Mouse (Mus musculus) CH12.LX (cell line): Measurements from ENCODE around the gene 2410004B18Rik. TPM values are rescaled to one million over a fixed set of nuclear protein-coding genes. Genes with fewer than 3 reads are reported as not detected.

Experiments used
- DNase-seq: peaks from one replicate; pipeline ENCODE4 v3.0.0-alpha.2; 2013; ENCODE audit errors: extremely low read depth
- H3K27ac ChIP-seq: 2 replicates; pipeline ENCODE4 v1.5.1; 2012; ENCODE audit warnings: low read depth, mild to moderate bottlenecking, control low read depth, moderate library complexity; ENCODE audit not compliant: insufficient read depth
- H3K27me3 ChIP-seq: replicated peaks from 2 replicates; pipeline ENCODE3; 2012; ENCODE audit warnings: inconsistent platforms
- H3K36me3 ChIP-seq, 2 experiments: replicated peaks in 1 of 2; 2 replicates each; pipeline versions ENCODE3 to v1.6.1; 2012; ENCODE audit warnings: inconsistent platforms in 1 of 2, low read length in 1 of 2, mild to moderate bottlenecking in 1 of 2, mixed read lengths in 1 of 2, moderate library complexity in 1 of 2; ENCODE audit not compliant: control insufficient read depth in 1 of 2, insufficient read depth in 1 of 2
- H3K4me1 ChIP-seq, 2 experiments: 2 replicates each; pipeline ENCODE4 v1.6.1; 2012; ENCODE audit warnings: inconsistent platforms in 1 of 2, moderate library complexity in 1 of 2; ENCODE audit not compliant: insufficient read depth in 2 of 2, control insufficient read depth in 1 of 2
- H3K4me2 ChIP-seq: 2 replicates; pipeline ENCODE4 v1.6.1; 2012; ENCODE audit warnings: low read depth, mild to moderate bottlenecking, control low read depth; ENCODE audit not compliant: poor library complexity, insufficient read depth, severe bottlenecking
- H3K4me3 ChIP-seq, 3 experiments: fragments of 150-350 bp in 1 of 3; sonication (generic) in 1 of 3; replicated peaks in 1 of 3; 2 replicates each; pipeline versions ENCODE3 to v1.5.1; 2011 to 2012; ENCODE audit warnings: low read depth in 2 of 3, low read length in 2 of 3, mild to moderate bottlenecking in 2 of 3, moderate library complexity in 2 of 3, control low read depth in 1 of 3, improper control_type of control experiment in 1 of 3, inconsistent platforms in 1 of 3, mixed read lengths in 1 of 3; ENCODE audit not compliant: poor library complexity in 1 of 3
- H3K79me2 ChIP-seq: replicated peaks from 2 replicates; pipeline ENCODE4 v1.6.1; 2012; ENCODE audit warnings: mild to moderate bottlenecking, moderate library complexity; ENCODE audit not compliant: control insufficient read depth, poor library complexity, insufficient read depth, severe bottlenecking; ENCODE audit errors: extremely low read depth
- H3K9ac ChIP-seq: 2 replicates; pipeline ENCODE4 v1.6.1; 2012; ENCODE audit warnings: low read depth, mild to moderate bottlenecking, control low read depth, moderate library complexity; ENCODE audit not compliant: insufficient read depth
- H3K9me3 ChIP-seq: replicated peaks from 2 replicates; pipeline ENCODE3; 2012; ENCODE audit warnings: low read length, inconsistent platforms, mixed read lengths
- BHLHE40 ChIP-seq: IDR thresholded peaks from 2 replicates; pipeline ENCODE4 v1.6.1; 2011; ENCODE audit warnings: mild to moderate bottlenecking, low read depth, low read length, improper control_type of control experiment
- CHD2 ChIP-seq: IDR thresholded peaks from 2 replicates; pipeline ENCODE4 v1.6.1; 2011; ENCODE audit warnings: low read length, improper control_type of control experiment
- E2F4 ChIP-seq: IDR thresholded peaks from 2 replicates; pipeline ENCODE4 v1.6.1; 2011; ENCODE audit warnings: low read depth, low read length, improper control_type of control experiment; ENCODE audit not compliant: insufficient replicate concordance
- ELF1 ChIP-seq: IDR thresholded peaks from 2 replicates; pipeline ENCODE4 v1.6.1; 2014; ENCODE audit warnings: low read depth, mild to moderate bottlenecking, inconsistent platforms, low read length, improper control_type of control experiment
- ETS1 ChIP-seq: conservative IDR thresholded peaks from 2 replicates; pipeline ENCODE4 v1.6.1; 2012; ENCODE audit warnings: low read depth, mild to moderate bottlenecking, inconsistent platforms, low read length, improper control_type of control experiment, moderate library complexity
- GABPA ChIP-seq: IDR thresholded peaks from 2 replicates; pipeline ENCODE4 v1.6.1; 2012; ENCODE audit warnings: low read depth, low read length, improper control_type of control experiment, inconsistent platforms; ENCODE audit not compliant: insufficient replicate concordance
- IRF4 ChIP-seq: IDR thresholded peaks from 2 replicates; pipeline ENCODE4 v1.6.1; 2014; ENCODE audit warnings: low read depth, mild to moderate bottlenecking, inconsistent platforms, low read length, improper control_type of control experiment
- JUN ChIP-seq: IDR thresholded peaks from 2 replicates; pipeline ENCODE4 v1.6.1; 2011; ENCODE audit warnings: low read depth, mild to moderate bottlenecking, low read length, improper control_type of control experiment, moderate library complexity; ENCODE audit not compliant: insufficient read depth
- KAT2A ChIP-seq: IDR thresholded peaks from 2 replicates; pipeline ENCODE4 v1.6.1; 2012; ENCODE audit warnings: low read length, improper control_type of control experiment, inconsistent platforms; ENCODE audit not compliant: insufficient replicate concordance
- MAZ ChIP-seq: IDR thresholded peaks from 2 replicates; pipeline ENCODE4 v1.6.1; 2012; ENCODE audit warnings: low read depth, mild to moderate bottlenecking, inconsistent platforms, low read length, improper control_type of control experiment, moderate library complexity
- MXI1 ChIP-seq: IDR thresholded peaks from 2 replicates; pipeline ENCODE4 v1.6.1; 2011; ENCODE audit warnings: mild to moderate bottlenecking, low read depth, low read length, improper control_type of control experiment
- MYC ChIP-seq: IDR thresholded peaks from 2 replicates; pipeline ENCODE4 v1.6.1; 2011; ENCODE audit warnings: low read depth, mild to moderate bottlenecking, improper control_type of control experiment, low read length
- RAD21 ChIP-seq: IDR thresholded peaks from 2 replicates; pipeline ENCODE4 v1.6.1; 2011; ENCODE audit warnings: low read depth, mild to moderate bottlenecking, low read length, improper control_type of control experiment, moderate library complexity
- SMC3 ChIP-seq: IDR thresholded peaks from 2 replicates; pipeline ENCODE4 v1.6.1; 2011; ENCODE audit warnings: low read depth, low read length, improper control_type of control experiment
- TCF12 ChIP-seq: IDR thresholded peaks from 2 replicates; pipeline ENCODE4 v1.6.1; 2014; ENCODE audit warnings: low read depth, mild to moderate bottlenecking, inconsistent platforms, low read length, improper control_type of control experiment
- UBTF ChIP-seq: IDR thresholded peaks from 2 replicates; pipeline ENCODE4 v1.6.1; 2012; ENCODE audit warnings: low read depth, mild to moderate bottlenecking, inconsistent platforms, low read length, improper control_type of control experiment, moderate library complexity
- ZC3H11A ChIP-seq: IDR thresholded peaks from 2 replicates; pipeline ENCODE4 v1.6.1; 2012; ENCODE audit warnings: low read depth, mild to moderate bottlenecking, inconsistent platforms, low read length, improper control_type of control experiment
- ZKSCAN1 ChIP-seq: IDR thresholded peaks from 2 replicates; pipeline ENCODE4 v1.6.1; 2012; ENCODE audit warnings: low read depth, inconsistent platforms, low read length, improper control_type of control experiment, borderline replicate concordance
- ZNF384 ChIP-seq: IDR thresholded peaks from 2 replicates; pipeline ENCODE4 v1.6.1; 2012; ENCODE audit warnings: low read depth, low read length, improper control_type of control experiment, inconsistent platforms
- dilution Hi-C: fragments of 300-500 bp; cut with MboI; formaldehyde crosslinking; loops from 2 replicates; pipeline ENCODE4 v1.14.3; 2020; ENCODE audit warnings: low sequenced_read_pairs; ENCODE audit not compliant: extremely low pct_unique_long_range_greater_than_20kb, extremely low pct_ligation_motif_present
- in situ Hi-C: fragments of 300-500 bp; cut with MboI; formaldehyde crosslinking; loops from 3 replicates; pipeline ENCODE4 v1.14.3; 2019; ENCODE audit warnings: low sequenced_read_pairs, low pct_ligation_motif_present, low pct_unique_long_range_greater_than_20kb, mixed read lengths
- polyA plus RNA-seq: library from polyadenylated mRNA; unstranded; fragments of >175 nt; gene quantifications from 2 replicates; pipeline ENCODE4 v1.2.1, GENCODE M21; 2012; ENCODE audit warnings: low read depth; ENCODE audit not compliant: insufficient read length
- total RNA-seq, 2 experiments: library from RNA; depleted of rRNA; stranded (reverse); fragments of 300-350 nt in 1 of 2; fragments of >200 nt in 1 of 2; gene quantifications; 2 replicates each; pipeline ENCODE4 v1.2.3; 2012 to 2014

Gene 2410004B18Rik
- total and polyA plus RNA-seq, 3 experiments: 51.9 to 138 (median 123) TPM

DNA sequence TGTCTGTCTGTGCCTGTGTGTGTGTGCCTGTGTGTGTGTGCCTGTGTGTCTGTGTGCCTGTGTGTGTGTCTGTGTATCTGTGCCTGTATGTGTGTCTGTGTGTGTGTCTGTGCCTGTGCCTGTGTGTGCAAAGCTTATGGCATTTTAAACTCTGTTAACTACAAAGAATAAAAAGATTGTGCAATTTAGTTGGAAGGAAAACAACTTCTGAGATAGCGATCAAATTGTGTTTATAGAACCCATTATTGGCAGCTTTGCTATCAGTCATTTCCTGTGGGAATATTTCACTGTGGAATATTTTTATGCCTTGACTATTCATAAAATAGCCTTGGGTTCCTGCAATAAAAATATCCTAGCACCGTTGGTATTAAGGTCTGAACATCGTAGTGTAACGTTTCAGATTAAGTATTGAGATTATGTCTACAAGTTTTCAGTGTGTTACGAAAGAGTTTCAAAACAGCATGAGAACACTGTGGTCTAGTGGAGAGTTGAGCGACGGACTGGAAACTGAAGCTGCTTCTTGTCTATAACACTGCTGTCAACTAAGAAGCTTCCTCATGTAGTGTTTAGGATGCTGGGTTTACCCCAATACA is 47.6 kb downstream of the 2410004B18Rik start:
- TF ChIP-seq MAZ: no peak
- TF ChIP-seq ZNF384: no peak
- no peak overlapping the region for H3K4me3 ChIP-seq
- in situ Hi-C loops: no loop called here
- H3K9ac ChIP-seq: no peak overlapping the region
- no peak overlapping the region for H3K27ac ChIP-seq
- peaks cover 2% of the 10 kb centered on the region for H3K27me3 ChIP-seq
- H3K9me3 ChIP-seq: peaks cover 20% of the 10 kb centered on the region
- dilution Hi-C loops: no loop called here
- H3K79me2 ChIP-seq: no peaks in the 10 kb centered on the region
- H3K4me2 ChIP-seq: no peak overlapping the region
- no peak for DNase-seq
- H3K36me3 ChIP-seq: no peaks in the 10 kb centered on the region
- H3K4me1 ChIP-seq: peaks cover 0 to 8% of the 10 kb centered on the region in 2 experiments; a peak in 1 of 4 replicates

DNA sequence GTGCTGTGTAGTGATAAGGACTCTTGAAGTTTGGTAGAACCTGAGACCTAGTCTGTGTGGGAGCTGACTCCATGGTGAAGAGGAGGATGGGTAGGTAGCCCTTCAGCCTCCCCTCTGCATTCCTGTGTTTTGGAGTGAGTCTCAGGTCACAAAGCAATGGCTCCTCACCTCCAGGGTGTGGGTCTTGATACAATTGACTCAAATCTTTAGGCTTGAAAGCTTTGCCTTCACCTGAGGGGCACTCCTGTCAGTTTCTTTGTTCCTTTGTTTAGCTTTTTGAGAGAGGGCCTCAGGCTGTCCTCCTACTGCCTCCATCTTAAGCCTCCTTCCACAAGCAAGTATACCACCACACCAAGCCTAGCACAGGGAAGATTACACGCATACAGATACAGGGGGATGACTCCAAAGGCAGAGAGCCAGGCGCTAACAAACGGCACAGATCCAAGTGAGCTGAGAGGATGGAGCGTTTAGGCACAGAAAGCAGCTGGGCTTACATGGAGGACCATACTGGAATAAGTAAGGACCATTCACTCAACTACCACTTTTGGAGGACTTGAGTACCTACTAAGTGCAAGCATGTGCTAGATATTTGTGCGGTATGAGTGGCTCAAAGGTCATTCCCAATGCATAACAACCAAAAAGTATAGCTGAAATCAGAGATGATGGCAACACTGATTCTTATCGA is 48.6 kb downstream of the 2410004B18Rik start:
- dilution Hi-C loops (no loop called here), in situ Hi-C loops (no loop called here)
- TF ChIP-seq UBTF (no peak), MYC (no peak), ZC3H11A (no peak), GABPA (no peak), MAZ (no peak), CHD2 (no peak), SMC3 (no peak)
- peaks cover 20% of the 10 kb centered on the region for H3K9me3 ChIP-seq
- no peak for DNase-seq
- H3K27ac ChIP-seq: no peak overlapping the region
- H3K27me3 ChIP-seq: peaks cover 2% of the 10 kb centered on the region
- peaks cover 0 to 8% of the 10 kb centered on the region in 2 experiments; a peak in 1 of 4 replicates for H3K4me1 ChIP-seq
- no peak overlapping the region for H3K4me3 ChIP-seq
- no peaks in the 10 kb centered on the region for H3K36me3 ChIP-seq
- no peaks in the 10 kb centered on the region for H3K79me2 ChIP-seq
- no peak overlapping the region for H3K9ac ChIP-seq
- no peak overlapping the region for H3K4me2 ChIP-seq

DNA sequence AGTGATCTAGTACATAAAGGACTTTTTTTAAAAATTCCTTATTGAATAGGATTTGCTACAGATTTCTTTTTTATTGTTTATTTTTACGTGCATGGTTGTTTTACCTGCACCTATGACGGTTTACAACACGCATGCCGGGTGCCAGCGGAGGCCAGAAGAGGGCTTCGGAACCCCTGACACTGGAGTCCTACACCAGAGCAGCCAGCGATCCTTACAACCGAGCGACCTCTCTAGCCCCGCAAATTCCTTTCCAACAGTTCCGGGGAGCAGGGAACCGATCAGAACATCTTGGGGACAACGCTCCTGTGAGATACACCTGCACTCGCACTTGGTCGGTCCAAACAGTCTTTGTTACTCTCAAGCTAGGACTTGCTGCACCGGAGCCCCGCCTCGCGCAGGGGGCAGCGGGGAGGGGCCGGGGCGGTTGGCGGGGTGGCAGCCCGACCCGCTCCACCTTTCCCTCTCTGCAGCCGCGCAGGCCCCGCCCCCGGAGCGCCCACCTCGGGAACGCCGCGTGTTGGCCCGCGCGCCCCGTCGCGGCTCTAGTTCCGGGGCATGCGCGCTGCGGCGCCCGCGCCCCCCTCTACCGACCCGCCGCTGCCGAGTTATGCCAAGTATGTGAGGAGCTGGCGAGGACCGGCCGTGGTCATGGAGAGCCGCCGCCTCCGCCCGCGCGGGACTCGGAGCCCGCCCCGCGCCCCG is 49.6 kb downstream of the 2410004B18Rik start, which contains the start of gene Syde2:
Gene Syde2, plus strand, starts transcription at position 603 of the 702 bp plus-strand sequence.
- in situ Hi-C loops (no loop called here), dilution Hi-C loops (no loop called here)
- Histone ChIP-seq H3K79me2 (no peaks in the 10 kb centered on the region), H3K9ac (no peak within 1 kb of the TSS), H3K4me3 (peak within 1 kb of the TSS in 1 of 3 experiments; percentile 5), H3K27ac (no peak within 1 kb of the TSS), H3K4me1 (peaks cover 0 to 8% of the 10 kb centered on the region in 2 experiments; a peak in 1 of 4 replicates), H3K4me2 (no peak within 1 kb of the TSS), H3K27me3 (peaks cover 2% of the 10 kb centered on the region), H3K36me3 (no peaks in the 10 kb centered on the region), H3K9me3 (peaks cover 20% of the 10 kb centered on the region)
- TF ChIP-seq E2F4 (no peak), TCF12 (no peak), MXI1 (no peak), ZNF384 (no peak), ZKSCAN1 (no peak), ELF1 (no peak), BHLHE40 (no peak), KAT2A (no peak), JUN (no peak), MAZ (no peak), ETS1 (no peak), IRF4 (no peak), RAD21 (no peak), ZC3H11A (no peak)
- no peak for DNase-seq
